Mouse (Mus musculus) midbrain, postnatal 0 days (tissue): Measurements from ENCODE around the gene Cryge. TPM values are rescaled to one million over a fixed set of nuclear protein-coding genes. Genes with fewer than 3 reads are reported as not detected.

Experiments
- ATAC-seq: fragments of 200-750 bp; cut with Nextera tagmentation; 2 replicates; pipeline ENCODE4 v1.8.0; 2017; ENCODE audit warnings: moderate number of reproducible peaks, mild to moderate bottlenecking, moderate TSS enrichment, moderate library complexity; ENCODE audit not compliant: low FRiP score
- DNase-seq: peaks from one replicate; pipeline ENCODE4 v3.0.0-alpha.2; 2015; ENCODE audit warnings: low spot score
- H3K27ac ChIP-seq: fragments of 300-500 bp; sonication (generic); 2 replicates; pipeline ENCODE4 v1.5.1; 2014; ENCODE audit warnings: low read depth, mild to moderate bottlenecking, low read length, mixed read lengths
- H3K27me3 ChIP-seq: fragments of 300-500 bp; sonication (generic); 2 replicates; pipeline ENCODE4 v1.6.1; 2014; ENCODE audit warnings: low read length, control low read depth, mixed read lengths; ENCODE audit not compliant: insufficient read depth
- H3K36me3 ChIP-seq: fragments of 300-500 bp; sonication (generic); 2 replicates; pipeline ENCODE4 v1.6.1; 2014; ENCODE audit warnings: low read length, control low read depth, mixed read lengths; ENCODE audit not compliant: insufficient read depth
- H3K4me1 ChIP-seq: fragments of 300-500 bp; sonication (generic); 2 replicates; pipeline ENCODE4 v1.6.1; 2014; ENCODE audit warnings: mild to moderate bottlenecking, control low read depth, antibody characterized with exemption, low read length, mixed read lengths; ENCODE audit not compliant: insufficient read depth
- H3K4me2 ChIP-seq: fragments of 300-500 bp; sonication (generic); 2 replicates; pipeline ENCODE4 v1.6.1; 2014; ENCODE audit warnings: low read depth, mild to moderate bottlenecking, low read length, mixed read lengths; ENCODE audit not compliant: poor library complexity, severe bottlenecking
- H3K4me3 ChIP-seq: fragments of 300-500 bp; sonication (generic); 2 replicates; pipeline ENCODE4 v1.5.1; 2014; ENCODE audit warnings: low read depth, mild to moderate bottlenecking, low read length, moderate library complexity
- H3K9ac ChIP-seq: fragments of 300-500 bp; sonication (generic); replicated peaks from 2 replicates; pipeline ENCODE4 v1.6.1; 2014; ENCODE audit warnings: mild to moderate bottlenecking, low read length, moderate library complexity, mixed read lengths; ENCODE audit not compliant: poor library complexity, severe bottlenecking
- H3K9me3 ChIP-seq: fragments of 300-500 bp; sonication (generic); 2 replicates; pipeline ENCODE4 v1.6.1; 2016; ENCODE audit warnings: low read length, control low read depth
- CTCF ChIP-seq: IDR thresholded peaks from 2 replicates; pipeline ENCODE4 v1.5.1; 2016; ENCODE audit warnings: antibody characterized with exemption, mild to moderate bottlenecking
- WGBS: fragments of 180-500 bp; shearing (Covaris S2); extraction: QIAGEN DNeasy Blood & Tissue Kit; methylation state at CpG from one replicate; pipeline ENCODE4 v1.1.7; 2014; 5-methylcytosine and 5-hydroxymethylcytosine counted together
- polyA plus RNA-seq: library from polyadenylated mRNA; unstranded; fragments of >200 nt; fragmentation: Nextera tagmentation; extraction: Ambion mirVana; gene quantifications from 2 replicates; pipeline ENCODE4 v1.2.1, GENCODE M21; 2015
- total RNA-seq: library from RNA; depleted of rRNA; stranded (reverse); fragments of >200 nt; gene quantifications from 2 replicates; pipeline ENCODE4 v1.2.3, GENCODE M21; 2014

Gene Cryge
- total and polyA plus RNA-seq, 2 experiments from 2014 or later: not detected

DNA sequence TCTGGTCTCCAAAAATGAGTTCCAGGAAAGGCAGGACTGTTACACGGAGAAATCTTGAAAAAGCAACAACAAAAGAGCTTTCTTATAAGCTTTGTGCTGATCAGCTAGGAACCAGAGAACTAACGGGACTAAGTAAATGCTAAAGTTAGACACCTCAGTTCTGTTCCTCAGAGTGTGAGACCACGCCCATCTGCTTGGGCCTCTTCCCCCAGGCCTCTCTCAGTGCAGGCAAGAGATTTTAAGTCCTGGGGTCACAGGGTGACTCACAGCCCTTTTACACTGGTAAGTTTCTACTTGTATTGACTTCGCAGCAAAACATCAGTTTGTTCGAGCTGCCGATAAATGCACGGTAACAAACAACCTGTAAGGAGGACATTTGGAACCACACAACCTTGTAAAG, 747 bp upstream of the Cryge start:
- DNase-seq (no peak), ATAC-seq (no peak)
- no peaks in the 10 kb centered on the region for H3K4me1 ChIP-seq
- no peaks in the 10 kb centered on the region for H3K27me3 ChIP-seq
- no peak overlapping the region for H3K4me3 ChIP-seq
- TF ChIP-seq CTCF: no peak
- H3K9ac ChIP-seq: no peak overlapping the region
- no peak overlapping the region for H3K27ac ChIP-seq
- H3K4me2 ChIP-seq: no peak overlapping the region
- H3K9me3 ChIP-seq: no peaks in the 10 kb centered on the region
- 63% methylated on average over 7 of the region's 7 CpGs for WGBS
- no peaks in the 10 kb centered on the region for H3K36me3 ChIP-seq

- H3K36me3 ChIP-seq: no peaks in the 10 kb centered on the region
- no peak overlapping the region for H3K27ac ChIP-seq
- no peak overlapping the region for H3K4me2 ChIP-seq
- no peaks in the 10 kb centered on the region for H3K4me1 ChIP-seq
- no peaks in the 10 kb centered on the region for H3K27me3 ChIP-seq
- 53% methylated on average over 12 of the region's 12 CpGs for WGBS
- no peak overlapping the region for H3K9ac ChIP-seq
- no peak overlapping the region for H3K4me3 ChIP-seq
- no peak for TF ChIP-seq CTCF
- DNase-seq (peak; percentile 27), ATAC-seq (0 out of 2 replicates have a peak, but pooled peaks have one; percentile 38)
- no peaks in the 10 kb centered on the region for H3K9me3 ChIP-seq
These were observed 2.2 kb downstream of the Cryge start for GRCm38 (mm10) chr1:65048781-65049180.

GRCm38 (mm10) chr1:65046401-65047109, 4.4 kb downstream of the Cryge start:
- peak; percentile 79 for TF ChIP-seq CTCF
- Histone ChIP-seq H3K9me3 (no peaks in the 10 kb centered on the region), H3K4me3 (no peak overlapping the region), H3K4me2 (no peak overlapping the region), H3K27ac (no peak overlapping the region), H3K9ac (no peak overlapping the region), H3K36me3 (no peaks in the 10 kb centered on the region), H3K27me3 (no peaks in the 10 kb centered on the region), H3K4me1 (no peaks in the 10 kb centered on the region)
- DNase-seq (peak; percentile 52), ATAC-seq (no peak)
- 41% methylated on average over 8 of the region's 8 CpGs for WGBS

DNA sequence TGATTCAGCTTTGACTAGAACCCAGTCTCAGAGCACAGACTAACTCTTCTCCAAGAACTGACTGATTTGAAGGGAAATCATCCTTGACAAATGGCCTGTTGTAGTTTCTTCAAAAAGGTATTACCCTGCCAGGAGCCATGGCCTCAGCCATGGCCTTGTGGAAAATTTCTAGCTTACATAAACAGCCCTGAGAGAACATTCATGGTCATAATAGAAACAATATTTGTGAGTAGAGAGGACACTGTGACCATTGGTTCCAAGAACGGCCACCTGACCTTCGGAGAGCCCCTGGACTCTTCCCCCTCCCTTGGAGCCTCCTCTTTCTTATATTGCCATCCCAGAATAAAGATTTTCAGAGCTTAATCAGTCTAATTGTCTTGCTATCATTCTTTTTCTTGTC, 7.5 kb downstream of the Cryge start:
- no peak overlapping the region for H3K9ac ChIP-seq

DNA sequence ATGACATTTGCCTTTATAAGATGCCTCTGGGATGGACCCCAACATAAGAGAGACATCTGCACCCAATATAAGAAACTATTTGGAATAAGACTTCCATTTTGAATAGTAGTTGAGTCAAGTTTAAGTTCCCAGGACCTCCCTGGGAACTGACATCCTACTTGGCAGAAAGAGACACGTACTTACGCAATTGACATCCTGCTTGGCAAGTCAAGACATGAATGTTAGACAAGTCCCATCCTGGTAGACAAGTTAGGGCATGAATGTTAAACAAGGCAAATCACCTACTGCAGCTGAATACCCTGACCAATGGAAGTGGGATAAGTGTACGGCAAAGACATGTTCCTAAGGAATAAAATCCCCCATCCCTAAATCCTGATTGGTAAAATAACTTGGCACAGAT, 9.1 kb downstream of the Cryge start:
- H3K4me1 ChIP-seq: no peaks in the 10 kb centered on the region
- no peak overlapping the region for H3K27ac ChIP-seq
- H3K36me3 ChIP-seq: no peaks in the 10 kb centered on the region
- no peak for DNase-seq
- H3K4me3 ChIP-seq: no peak overlapping the region
- ATAC-seq: no peak
- H3K9ac ChIP-seq: no peak overlapping the region
- no peak for TF ChIP-seq CTCF
- H3K9me3 ChIP-seq: no peaks in the 10 kb centered on the region
- WGBS: 95% methylated on average over 3 of the region's 3 CpGs
- H3K27me3 ChIP-seq: no peaks in the 10 kb centered on the region
- H3K4me2 ChIP-seq: no peak overlapping the region

More for the DNA sequence above, 7.5 kb downstream of the Cryge start:
- Histone ChIP-seq H3K4me1 (no peaks in the 10 kb centered on the region), H3K4me2 (no peak overlapping the region), H3K27ac (no peak overlapping the region), H3K36me3 (no peaks in the 10 kb centered on the region), H3K9me3 (no peaks in the 10 kb centered on the region), H3K27me3 (no peaks in the 10 kb centered on the region), H3K4me3 (no peak overlapping the region)
- DNase-seq (no peak), ATAC-seq (no peak)
- 92% methylated on average over 2 of the region's 2 CpGs for WGBS
- no peak for TF ChIP-seq CTCF

DNA sequence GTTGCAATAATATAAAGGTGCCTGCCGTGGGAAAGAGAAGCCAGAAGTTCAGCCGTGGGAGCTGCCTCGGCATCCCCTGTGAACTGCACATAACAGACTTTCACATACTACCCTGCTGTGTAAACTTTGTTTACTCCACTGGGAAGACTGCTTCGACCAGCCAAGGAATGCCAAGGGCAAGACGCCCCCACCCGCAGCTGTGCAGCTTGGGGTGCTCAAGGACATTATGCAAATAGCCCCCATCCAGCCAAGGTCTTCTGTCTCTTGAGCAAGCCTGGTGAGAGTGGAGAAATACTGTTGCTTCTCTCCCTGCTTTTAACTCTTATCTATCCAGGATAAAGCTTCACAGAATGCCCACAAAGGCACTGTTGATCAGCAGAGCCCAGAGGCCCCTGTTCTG, 10.1 kb downstream of the Cryge start:
- H3K9me3 ChIP-seq: no peaks in the 10 kb centered on the region
- no peak overlapping the region for H3K27ac ChIP-seq
- WGBS: 82% methylated on average over 6 of the region's 6 CpGs
- no peaks in the 10 kb centered on the region for H3K36me3 ChIP-seq
- TF ChIP-seq CTCF: no peak
- no peaks in the 10 kb centered on the region for H3K27me3 ChIP-seq
- ATAC-seq (no peak), DNase-seq (no peak)
- H3K4me3 ChIP-seq: no peak overlapping the region
- H3K4me1 ChIP-seq: no peaks in the 10 kb centered on the region
- H3K4me2 ChIP-seq: no peak overlapping the region
- H3K9ac ChIP-seq: no peak overlapping the region
